Mouse (Mus musculus): ENCODE results near the gene Cela1.

- no peak for TF ChIP-seq POLR2A (IDR thresholded peaks at IDR 0.05; ENCODE audit: insufficient read depth, low read length)
- TF ChIP-seq CTCF (IDR thresholded peaks at IDR 0.05; ENCODE audit: low read depth, low read length): no peak
- no peak for TF ChIP-seq EP300 (IDR thresholded peaks at IDR 0.05; ENCODE audit: insufficient read depth, low read depth, low read length)
Observed at GRCm38 (mm10) chr15:100681770-100682169, 6.0 kb downstream of the Cela1 start.

Measured in ES-Bruce4 (cell line).